Mouse (Mus musculus): ENCODE measurements around the gene Hikeshi. TPM values are rescaled to one million over a fixed set of nuclear protein-coding genes. Genes with fewer than 3 reads are reported as not detected.

Gene Hikeshi
- polyA plus RNA-seq, 1 experiment from 2014 or later, result 124 TPM

GRCm38 (mm10) chr7:89923441-89924180, 17.4 kb downstream of the Hikeshi start:
- WGBS, result 94% methylated on average over 15 of the region's 15 CpGs

GRCm38 (mm10) chr7:89917776-89918175, 23.2 kb downstream of the Hikeshi start:
- H3K4me1 ChIP-seq (ENCODE audit: control insufficient read depth, insufficient read depth, low read depth, low read length), result no peaks in the 10 kb centered on the region
- H3K27me3 ChIP-seq (replicated peaks; ENCODE audit: control insufficient read depth, insufficient read depth, low read length), result no peaks in the 10 kb centered on the region
- no peak overlapping the region for H3K27ac ChIP-seq (ENCODE audit: low read depth, low read length)
- WGBS, result 89% methylated on average over 4 of the region's 4 CpGs
- H3K4me3 ChIP-seq (ENCODE audit: low read length), result no peak overlapping the region
- H3K36me3 ChIP-seq (ENCODE audit: control insufficient read depth, insufficient read depth, low read length), result peaks cover 9% of the 10 kb centered on the region
- no peaks in the 10 kb centered on the region for H3K9me3 ChIP-seq (ENCODE audit: control insufficient read depth, low read length)
- no peak for ATAC-seq
- H3K4me2 ChIP-seq (ENCODE audit: low read length), result no peak overlapping the region
- no peak overlapping the region for H3K9ac ChIP-seq (ENCODE audit: low read depth, low read length)

More at GRCm38 (mm10) chr7:89923441-89924180, 17.4 kb downstream of the Hikeshi start:
- Histone ChIP-seq H3K4me2 (ENCODE audit: low read length) (no peak overlapping the region), H3K27me3 (replicated peaks; ENCODE audit: control insufficient read depth, insufficient read depth, low read length) (no peaks in the 10 kb centered on the region), H3K9ac (ENCODE audit: low read depth, low read length) (no peak overlapping the region), H3K4me1 (ENCODE audit: control insufficient read depth, insufficient read depth, low read depth, low read length) (no peaks in the 10 kb centered on the region), H3K9me3 (ENCODE audit: control insufficient read depth, low read length) (no peaks in the 10 kb centered on the region), H3K4me3 (ENCODE audit: low read length) (no peak overlapping the region), H3K36me3 (ENCODE audit: control insufficient read depth, insufficient read depth, low read length) (peaks cover 9% of the 10 kb centered on the region), H3K27ac (ENCODE audit: low read depth, low read length) (no peak overlapping the region)
- ATAC-seq, result no peak

- Histone ChIP-seq H3K4me3 (ENCODE audit: low read length) (no peak overlapping the region), H3K4me1 (ENCODE audit: control insufficient read depth, insufficient read depth, low read depth, low read length) (no peaks in the 10 kb centered on the region), H3K27me3 (replicated peaks; ENCODE audit: control insufficient read depth, insufficient read depth, low read length) (no peaks in the 10 kb centered on the region), H3K9ac (ENCODE audit: low read depth, low read length) (no peak overlapping the region), H3K27ac (ENCODE audit: low read depth, low read length) (no peak overlapping the region), H3K4me2 (ENCODE audit: low read length) (no peak overlapping the region), H3K36me3 (ENCODE audit: control insufficient read depth, insufficient read depth, low read length) (peaks cover 9% of the 10 kb centered on the region), H3K9me3 (ENCODE audit: control insufficient read depth, low read length) (no peaks in the 10 kb centered on the region)
- 89% methylated on average over 5 of the region's 5 CpGs for WGBS
- ATAC-seq, result no peak
Observed at GRCm38 (mm10) chr7:89916711-89917110, 24.3 kb downstream of the Hikeshi start.

GRCm38 (mm10) chr7:89913432-89914158, 27.4 kb downstream of the Hikeshi start:
- peak; percentile 56; the same call in 1 of the 2 replicates for ATAC-seq
- 74% methylated on average over 3 of the region's 3 CpGs for WGBS
- H3K4me2 ChIP-seq (ENCODE audit: low read length), result no peak overlapping the region
- no peaks in the 10 kb centered on the region for H3K4me1 ChIP-seq (ENCODE audit: control insufficient read depth, insufficient read depth, low read depth, low read length)
- no peak overlapping the region for H3K27ac ChIP-seq (ENCODE audit: low read depth, low read length)
- H3K36me3 ChIP-seq (ENCODE audit: control insufficient read depth, insufficient read depth, low read length), result peaks cover 9% of the 10 kb centered on the region
- no peaks in the 10 kb centered on the region for H3K9me3 ChIP-seq (ENCODE audit: control insufficient read depth, low read length)
- no peak overlapping the region for H3K9ac ChIP-seq (ENCODE audit: low read depth, low read length)
- no peaks in the 10 kb centered on the region for H3K27me3 ChIP-seq (replicated peaks; ENCODE audit: control insufficient read depth, insufficient read depth, low read length)
- H3K4me3 ChIP-seq (ENCODE audit: low read length), result no peak overlapping the region

GRCm38 (mm10) chr7:89912356-89912755, 28.6 kb downstream of the Hikeshi start:
- no peaks in the 10 kb centered on the region for H3K4me1 ChIP-seq (ENCODE audit: control insufficient read depth, insufficient read depth, low read depth, low read length)
- H3K27me3 ChIP-seq (replicated peaks; ENCODE audit: control insufficient read depth, insufficient read depth, low read length), result no peaks in the 10 kb centered on the region
- no peak for ATAC-seq
- H3K4me3 ChIP-seq (ENCODE audit: low read length), result no peak overlapping the region
- no peak overlapping the region for H3K4me2 ChIP-seq (ENCODE audit: low read length)
- 90% methylated on average over 3 of the region's 3 CpGs for WGBS
- no peak overlapping the region for H3K9ac ChIP-seq (ENCODE audit: low read depth, low read length)
- no peaks in the 10 kb centered on the region for H3K9me3 ChIP-seq (ENCODE audit: control insufficient read depth, low read length)
- H3K27ac ChIP-seq (ENCODE audit: low read depth, low read length), result no peak overlapping the region
- peaks cover 9% of the 10 kb centered on the region for H3K36me3 ChIP-seq (ENCODE audit: control insufficient read depth, insufficient read depth, low read length)

- no peak overlapping the region for H3K4me2 ChIP-seq (ENCODE audit: low read length)
- no peak for ATAC-seq
- no peak overlapping the region for H3K27ac ChIP-seq (ENCODE audit: low read depth, low read length)
- no peak overlapping the region for H3K4me3 ChIP-seq (ENCODE audit: low read length)
- WGBS, result 80% methylated on average over 4 of the region's 4 CpGs
- H3K4me1 ChIP-seq (ENCODE audit: control insufficient read depth, insufficient read depth, low read depth, low read length), result no peaks in the 10 kb centered on the region
- no peaks in the 10 kb centered on the region for H3K36me3 ChIP-seq (ENCODE audit: control insufficient read depth, insufficient read depth, low read length)
- no peak overlapping the region for H3K9ac ChIP-seq (ENCODE audit: low read depth, low read length)
- H3K27me3 ChIP-seq (replicated peaks; ENCODE audit: control insufficient read depth, insufficient read depth, low read length), result no peaks in the 10 kb centered on the region
- H3K9me3 ChIP-seq (ENCODE audit: control insufficient read depth, low read length), result no peaks in the 10 kb centered on the region
Observed at GRCm38 (mm10) chr7:89909711-89910110, 31.3 kb downstream of the Hikeshi start.

- 78% methylated on average over 20 of the region's 20 CpGs for WGBS
- no peaks in the 10 kb centered on the region for H3K27me3 ChIP-seq (replicated peaks; ENCODE audit: control insufficient read depth, insufficient read depth, low read length)
- no peak overlapping the region for H3K9ac ChIP-seq (ENCODE audit: low read depth, low read length)
- no peaks in the 10 kb centered on the region for H3K4me1 ChIP-seq (ENCODE audit: control insufficient read depth, insufficient read depth, low read depth, low read length)
- no peaks in the 10 kb centered on the region for H3K36me3 ChIP-seq (ENCODE audit: control insufficient read depth, insufficient read depth, low read length)
- no peak overlapping the region for H3K4me3 ChIP-seq (ENCODE audit: low read length)
- no peak for ATAC-seq
- H3K27ac ChIP-seq (ENCODE audit: low read depth, low read length), result no peak overlapping the region
- no peak overlapping the region for H3K4me2 ChIP-seq (ENCODE audit: low read length)
- no peaks in the 10 kb centered on the region for H3K9me3 ChIP-seq (ENCODE audit: control insufficient read depth, low read length)
Observed at GRCm38 (mm10) chr7:89908899-89909621, 31.9 kb downstream of the Hikeshi start.

GRCm38 (mm10) chr7:89908421-89908820, 32.6 kb downstream of the Hikeshi start:
- no peak for ATAC-seq
- H3K36me3 ChIP-seq (ENCODE audit: control insufficient read depth, insufficient read depth, low read length), result no peaks in the 10 kb centered on the region
- H3K4me3 ChIP-seq (ENCODE audit: low read length), result no peak overlapping the region
- H3K9me3 ChIP-seq (ENCODE audit: control insufficient read depth, low read length), result no peaks in the 10 kb centered on the region
- H3K4me1 ChIP-seq (ENCODE audit: control insufficient read depth, insufficient read depth, low read depth, low read length), result peaks cover 4% of the 10 kb centered on the region
- no peak overlapping the region for H3K9ac ChIP-seq (ENCODE audit: low read depth, low read length)
- WGBS, result 71% methylated on average over 7 of the region's 7 CpGs
- no peak overlapping the region for H3K27ac ChIP-seq (ENCODE audit: low read depth, low read length)
- no peaks in the 10 kb centered on the region for H3K27me3 ChIP-seq (replicated peaks; ENCODE audit: control insufficient read depth, insufficient read depth, low read length)
- no peak overlapping the region for H3K4me2 ChIP-seq (ENCODE audit: low read length)

- no peak overlapping the region for H3K27ac ChIP-seq (ENCODE audit: low read depth, low read length)
- ATAC-seq, result peak; percentile 83
- 22% methylated on average over 8 of the region's 8 CpGs for WGBS
- no peak overlapping the region for H3K9ac ChIP-seq (ENCODE audit: low read depth, low read length)
- no peaks in the 10 kb centered on the region for H3K27me3 ChIP-seq (replicated peaks; ENCODE audit: control insufficient read depth, insufficient read depth, low read length)
- H3K4me3 ChIP-seq (ENCODE audit: low read length), result no peak overlapping the region
- H3K9me3 ChIP-seq (ENCODE audit: control insufficient read depth, low read length), result no peaks in the 10 kb centered on the region
- H3K4me2 ChIP-seq (ENCODE audit: low read length), result no peak overlapping the region
- no peaks in the 10 kb centered on the region for H3K36me3 ChIP-seq (ENCODE audit: control insufficient read depth, insufficient read depth, low read length)
- peaks cover 5% of the 10 kb centered on the region for H3K4me1 ChIP-seq (ENCODE audit: control insufficient read depth, insufficient read depth, low read depth, low read length)
Observed at GRCm38 (mm10) chr7:89907950-89908349, 33.1 kb downstream of the Hikeshi start.

Data from hindbrain, embryonic 16.5 days (tissue).